Mouse (Mus musculus): ENCODE results near the gene Usp32. TPM values are rescaled to one million over a fixed set of nuclear protein-coding genes. Genes with fewer than 3 reads are reported as not detected.
A peak's percentile ranks its signal among the peaks of the same experiment; 100 is the strongest.

Usp32 gene
- polyA plus RNA-seq, 1 experiment from 2014 or later = 5.9 TPM

DNA sequence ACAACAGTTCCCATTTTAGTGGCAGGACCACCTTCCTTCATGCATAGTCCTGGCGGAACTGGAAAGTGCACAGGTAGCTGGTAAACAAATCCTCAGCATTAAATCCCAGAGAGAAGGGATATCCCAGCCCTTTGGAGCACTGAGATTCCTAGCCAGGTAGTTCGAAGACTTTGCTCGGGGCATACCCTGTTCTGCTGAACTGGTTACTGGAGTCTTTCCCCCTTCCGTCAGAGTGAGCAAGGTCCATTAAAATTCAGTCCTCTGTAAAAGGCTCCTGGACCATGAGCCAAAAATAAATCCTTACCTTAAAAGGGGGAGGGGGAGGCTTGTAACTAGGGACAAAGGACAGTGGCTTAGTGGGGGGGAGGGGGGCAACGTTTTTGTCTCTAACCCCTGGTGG, 180.8 kb downstream of the Usp32 start:
- peak overlapping the region; percentile 40; the same call in 1 of the 2 replicates for H3K4me3 ChIP-seq (replicated peaks)
- H3K36me3 ChIP-seq = no peaks in the 10 kb centered on the region
- peaks cover 44% of the 10 kb centered on the region for H3K4me1 ChIP-seq
- peak; percentile 34; the same call in 1 of the 2 replicates for ATAC-seq (replicated peaks; ENCODE audit: low FRiP score)
- WGBS = 32% methylated on average over 5 of the region's 5 CpGs
- peaks cover 39% of the 10 kb centered on the region for H3K27me3 ChIP-seq
- no peaks in the 10 kb centered on the region for H3K9me3 ChIP-seq (replicated peaks)
- peak overlapping the region; percentile 66 for H3K27ac ChIP-seq
- peak overlapping the region; percentile 59 for H3K4me2 ChIP-seq
- H3K9ac ChIP-seq = no peak overlapping the region

DNA sequence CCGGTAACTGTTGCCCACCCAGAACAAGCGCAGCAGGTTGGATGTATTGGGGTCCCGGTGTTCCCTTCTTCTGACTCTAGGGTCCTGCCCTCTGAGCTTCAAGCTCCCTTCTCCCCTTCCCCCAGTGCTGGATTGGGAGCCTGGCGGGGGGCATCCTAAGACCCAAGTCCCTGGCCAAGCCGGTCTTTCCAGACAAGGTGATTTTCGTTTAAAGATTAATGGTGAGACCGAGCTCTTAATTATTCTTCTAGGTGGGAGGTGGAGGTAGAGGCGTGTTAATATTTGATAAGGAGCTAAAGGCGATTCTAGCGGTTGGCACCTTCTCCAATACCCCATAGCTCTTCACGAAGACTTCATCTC, 181.7 kb downstream of the Usp32 start:
- Histone ChIP-seq H3K4me1 (peaks cover 44% of the 10 kb centered on the region), H3K9me3 (replicated peaks) (no peaks in the 10 kb centered on the region), H3K27ac (peak overlapping the region; percentile 66; the same call in 1 of the 2 replicates), H3K4me3 (replicated peaks) (peak overlapping the region; percentile 40), H3K4me2 (peak overlapping the region; percentile 59), H3K27me3 (peaks cover 39% of the 10 kb centered on the region), H3K9ac (no peak overlapping the region), H3K36me3 (no peaks in the 10 kb centered on the region)
- ATAC-seq (replicated peaks; ENCODE audit: low FRiP score) = no peak
- WGBS = 5% methylated on average over 11 of the region's 11 CpGs

DNA sequence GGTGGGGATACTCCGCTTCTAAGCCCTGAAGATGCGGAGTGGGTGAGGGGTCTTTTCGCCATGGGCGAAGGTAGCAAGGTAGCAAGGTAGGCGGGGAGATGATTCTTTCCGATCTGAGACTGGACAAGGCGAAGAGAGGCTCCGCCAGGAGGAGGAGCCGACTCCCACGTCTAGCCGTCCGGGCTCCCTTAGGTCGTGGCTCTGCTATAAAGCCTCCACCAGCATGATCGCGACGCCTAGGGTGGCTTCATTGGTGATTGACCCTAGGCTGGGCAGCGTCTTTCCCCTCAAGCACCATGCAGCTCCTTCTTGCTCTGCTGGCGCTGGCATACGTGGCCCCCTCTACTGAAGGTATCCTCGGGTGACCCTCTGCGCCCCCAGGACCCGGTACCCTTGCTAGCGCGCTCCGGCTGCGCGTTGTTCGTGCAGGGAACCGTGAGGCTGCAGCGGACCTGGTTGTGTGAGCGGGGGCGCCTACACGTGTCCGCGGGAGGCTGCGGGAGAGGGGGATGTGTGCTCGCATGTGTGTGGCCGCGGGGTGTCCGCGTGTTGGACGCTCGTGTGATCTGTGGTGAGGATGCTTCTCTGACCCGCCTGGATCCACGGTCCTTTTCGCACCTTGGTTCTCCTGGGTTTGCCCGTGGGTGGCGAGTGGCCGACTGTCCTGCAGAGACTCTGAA, 182.2 kb downstream of the Usp32 start, which contains the start of gene Car4:
TSS of gene Car4 (plus strand) at position 196 of the 680 bp plus-strand sequence.
- Histone ChIP-seq H3K27ac (peak within 1 kb of the TSS; percentile 66), H3K9ac (0 out of 2 replicates have a peak within 1 kb of the TSS, but pooled peaks have one; percentile 21), H3K4me3 (replicated peaks) (peak within 1 kb of the TSS; percentile 40), H3K36me3 (no peaks in the 10 kb centered on the region), H3K27me3 (peaks cover 39% of the 10 kb centered on the region), H3K9me3 (replicated peaks) (no peaks in the 10 kb centered on the region), H3K4me2 (peak within 1 kb of the TSS; percentile 59), H3K4me1 (peaks cover 44% of the 10 kb centered on the region)
- peak; percentile 41; the same call in 1 of the 2 replicates for ATAC-seq (replicated peaks; ENCODE audit: low FRiP score)
- WGBS = 1% methylated on average over 49 of the region's 49 CpGs

DNA sequence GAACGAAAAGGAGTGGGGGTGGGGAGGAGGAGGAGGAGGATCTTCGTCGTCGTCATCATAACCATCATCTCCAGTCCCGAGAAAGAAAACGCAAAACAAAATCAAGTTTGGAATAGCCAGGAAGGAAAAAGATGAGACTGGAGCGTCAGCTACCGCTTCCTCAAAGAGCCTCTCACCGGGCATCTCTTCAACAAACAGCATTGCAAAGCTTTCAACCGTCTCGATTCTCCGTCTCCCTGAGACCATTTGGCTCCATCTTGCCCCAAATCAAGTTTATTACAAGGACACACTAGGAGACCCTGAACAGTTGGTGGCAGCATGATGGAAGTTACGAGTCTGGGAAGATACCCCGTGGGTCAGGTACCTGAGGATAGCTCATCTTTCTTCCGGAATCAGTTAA, 182.8 kb downstream of the Usp32 start:
- no peaks in the 10 kb centered on the region for H3K36me3 ChIP-seq
- H3K27me3 ChIP-seq = peaks cover 39% of the 10 kb centered on the region
- no peak for ATAC-seq (replicated peaks; ENCODE audit: low FRiP score)
- H3K9ac ChIP-seq = no peak overlapping the region
- H3K4me1 ChIP-seq = peaks cover 44% of the 10 kb centered on the region
- no peak overlapping the region for H3K27ac ChIP-seq
- no peaks in the 10 kb centered on the region for H3K9me3 ChIP-seq (replicated peaks)
- H3K4me2 ChIP-seq = peak overlapping the region; percentile 59
- 8% methylated on average over 15 of the region's 15 CpGs for WGBS
- H3K4me3 ChIP-seq (replicated peaks) = peak overlapping the region; percentile 40

DNA sequence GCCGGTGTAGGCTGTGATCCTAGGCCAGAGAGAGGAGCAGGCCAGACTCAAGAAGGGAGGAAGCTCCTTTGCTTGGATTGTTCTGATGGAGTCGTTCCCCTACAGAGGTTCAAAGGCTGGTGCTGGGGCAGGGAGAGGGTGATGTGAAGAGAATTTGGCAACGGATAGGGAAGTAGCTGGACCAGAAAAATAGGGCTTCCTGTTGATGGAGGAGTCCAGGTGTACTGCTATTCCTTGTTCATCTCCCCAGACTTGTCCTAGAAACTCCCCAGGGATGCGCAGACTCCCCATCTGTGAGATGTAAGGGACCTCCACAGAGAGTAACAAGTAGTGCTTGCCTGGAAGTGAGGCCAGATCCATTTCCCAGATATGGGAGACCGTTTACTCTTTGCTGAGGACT, 183.6 kb downstream of the Usp32 start:
- Histone ChIP-seq H3K27me3 (peaks cover 39% of the 10 kb centered on the region), H3K4me1 (peaks cover 44% of the 10 kb centered on the region), H3K9ac (no peak overlapping the region), H3K27ac (peak overlapping the region; percentile 11; the same call in 1 of the 2 replicates), H3K4me2 (no peak overlapping the region), H3K4me3 (replicated peaks) (no peak overlapping the region), H3K36me3 (no peaks in the 10 kb centered on the region), H3K9me3 (replicated peaks) (no peaks in the 10 kb centered on the region)
- WGBS = 37% methylated on average over 5 of the region's 5 CpGs
- ATAC-seq (replicated peaks; ENCODE audit: low FRiP score) = no peak

DNA sequence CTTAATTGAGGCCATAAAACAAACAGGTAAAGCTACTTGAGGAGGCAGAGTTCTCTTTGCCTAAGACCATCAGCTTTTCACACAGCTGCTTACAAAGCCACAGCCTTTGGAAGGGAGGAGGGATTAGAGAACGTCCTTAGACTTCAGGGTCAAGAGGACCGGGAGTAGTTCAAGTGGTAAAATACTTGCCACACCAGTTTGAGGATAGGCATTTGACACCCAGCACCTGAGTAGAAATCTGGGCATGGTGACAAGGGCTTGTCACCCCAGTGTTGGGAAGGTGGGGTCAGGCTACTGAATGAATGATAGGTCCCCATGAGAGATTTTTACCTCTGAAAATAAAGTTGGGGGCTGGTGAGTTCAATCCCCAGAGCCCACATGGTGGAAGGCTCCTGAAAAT, 187.3 kb downstream of the Usp32 start:
- no peak for ATAC-seq (replicated peaks; ENCODE audit: low FRiP score)
- Histone ChIP-seq H3K9me3 (replicated peaks) (no peaks in the 10 kb centered on the region), H3K27me3 (peaks cover 17% of the 10 kb centered on the region), H3K36me3 (no peaks in the 10 kb centered on the region), H3K9ac (no peak overlapping the region), H3K4me1 (peaks cover 19% of the 10 kb centered on the region), H3K4me3 (replicated peaks) (no peak overlapping the region), H3K27ac (no peak overlapping the region), H3K4me2 (no peak overlapping the region)
- 28% methylated on average over 2 of the region's 2 CpGs for WGBS

DNA sequence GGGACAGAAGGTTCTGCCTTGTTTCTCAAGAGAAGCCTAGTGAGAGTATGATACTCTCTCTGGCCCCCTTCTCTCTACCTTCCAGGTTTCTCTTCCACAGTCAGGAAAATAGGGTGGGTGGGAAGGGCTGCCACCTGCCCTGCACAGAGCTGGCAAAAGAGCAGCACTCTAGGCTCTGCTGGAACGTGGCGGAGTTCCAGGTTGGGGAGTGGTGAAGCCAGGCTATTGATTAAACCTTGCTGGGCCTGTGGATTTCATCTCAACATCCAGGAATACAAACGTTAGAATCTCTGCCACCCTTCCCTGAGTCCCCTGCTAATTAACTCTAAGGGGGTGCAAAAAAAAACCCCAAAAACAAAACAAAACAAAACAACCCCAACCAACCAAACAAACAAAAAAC, 191.4 kb downstream of the Usp32 start:
- 50% methylated on average over 3 of the region's 3 CpGs for WGBS
- Histone ChIP-seq H3K4me3 (replicated peaks) (no peak overlapping the region), H3K36me3 (no peaks in the 10 kb centered on the region), H3K4me2 (no peak overlapping the region), H3K9me3 (replicated peaks) (no peaks in the 10 kb centered on the region), H3K4me1 (peaks cover 3% of the 10 kb centered on the region; the same call in 1 of the 2 replicates), H3K27me3 (peaks cover 20% of the 10 kb centered on the region), H3K9ac (no peak overlapping the region), H3K27ac (no peak overlapping the region)
- no peak for ATAC-seq (replicated peaks; ENCODE audit: low FRiP score)

DNA sequence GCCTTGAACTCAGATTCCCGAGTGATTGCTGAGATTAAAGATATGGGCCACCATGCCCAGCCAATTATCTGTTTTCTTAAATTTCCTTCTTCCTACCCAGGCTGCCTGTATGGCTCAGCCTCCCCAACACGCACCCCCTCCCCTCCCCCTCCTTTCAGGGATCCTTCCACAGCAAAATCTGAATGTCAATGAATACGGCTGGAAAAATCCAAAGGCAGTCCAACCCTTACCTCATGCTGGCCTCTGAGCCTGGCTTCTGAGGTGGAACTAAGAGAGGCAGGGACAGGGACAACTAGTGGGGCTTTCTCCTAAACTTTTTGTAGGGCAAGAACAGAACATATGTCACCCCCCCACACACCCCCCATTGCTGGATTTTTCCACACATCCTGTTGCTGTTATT, 191.8 kb downstream of the Usp32 start:
- Histone ChIP-seq H3K4me2 (no peak overlapping the region), H3K36me3 (no peaks in the 10 kb centered on the region), H3K4me1 (peaks cover 4% of the 10 kb centered on the region; the same call in 1 of the 2 replicates), H3K9me3 (replicated peaks) (no peaks in the 10 kb centered on the region), H3K9ac (no peak overlapping the region), H3K27me3 (peaks cover 24% of the 10 kb centered on the region), H3K27ac (no peak overlapping the region), H3K4me3 (replicated peaks) (no peak overlapping the region)
- 52% methylated on average over 3 of the region's 3 CpGs for WGBS
- ATAC-seq (replicated peaks; ENCODE audit: low FRiP score) = no peak

DNA sequence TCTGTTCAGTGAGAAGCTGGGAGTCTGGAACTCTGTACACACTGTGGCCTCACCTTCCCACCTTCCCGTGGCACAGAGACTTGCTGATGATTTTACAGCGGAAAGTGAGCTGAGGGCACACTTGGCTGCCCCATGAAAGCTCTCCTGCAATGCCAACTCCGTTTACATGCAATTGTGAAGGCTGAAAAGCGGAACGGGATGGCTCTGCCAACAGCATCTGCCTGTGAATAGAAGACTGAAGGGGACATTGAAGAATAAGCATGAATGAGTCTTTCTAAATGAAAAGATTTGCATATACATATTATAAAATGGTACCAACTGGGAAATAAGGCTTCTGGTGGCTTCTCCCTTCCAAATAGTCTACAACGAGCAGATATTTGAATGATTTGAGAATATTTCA, 192.8 kb downstream of the Usp32 start:
- no peak overlapping the region for H3K27ac ChIP-seq
- H3K9ac ChIP-seq = no peak overlapping the region
- no peak overlapping the region for H3K4me3 ChIP-seq (replicated peaks)
- WGBS = 57% methylated on average over 6 of the region's 6 CpGs
- ATAC-seq (replicated peaks; ENCODE audit: low FRiP score) = no peak
- H3K9me3 ChIP-seq (replicated peaks) = no peaks in the 10 kb centered on the region
- H3K4me1 ChIP-seq = peaks cover 4% of the 10 kb centered on the region; the same call in 1 of the 2 replicates
- H3K27me3 ChIP-seq = peaks cover 27% of the 10 kb centered on the region
- no peaks in the 10 kb centered on the region for H3K36me3 ChIP-seq
- no peak overlapping the region for H3K4me2 ChIP-seq

DNA sequence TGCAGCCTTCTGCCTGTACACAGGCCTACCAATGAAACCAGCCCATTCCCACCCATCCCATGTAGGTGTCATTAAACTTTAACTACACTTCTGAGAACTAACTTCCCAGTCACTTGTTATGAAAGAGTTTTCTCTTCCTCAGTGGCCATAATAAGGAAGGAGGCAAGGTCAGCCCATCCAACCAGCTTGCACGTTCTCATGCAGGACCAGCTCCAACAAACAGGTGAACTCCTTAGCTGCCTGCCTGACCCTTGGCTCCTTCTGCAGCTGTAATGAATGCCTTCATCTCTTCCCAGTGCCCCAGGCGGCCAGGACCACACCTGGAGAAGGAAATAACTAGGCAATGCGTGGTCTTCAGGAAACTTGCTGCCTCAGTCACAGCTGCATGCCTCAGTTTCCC, 194.1 kb downstream of the Usp32 start:
- WGBS = 67% methylated on average over 3 of the region's 3 CpGs

DNA sequence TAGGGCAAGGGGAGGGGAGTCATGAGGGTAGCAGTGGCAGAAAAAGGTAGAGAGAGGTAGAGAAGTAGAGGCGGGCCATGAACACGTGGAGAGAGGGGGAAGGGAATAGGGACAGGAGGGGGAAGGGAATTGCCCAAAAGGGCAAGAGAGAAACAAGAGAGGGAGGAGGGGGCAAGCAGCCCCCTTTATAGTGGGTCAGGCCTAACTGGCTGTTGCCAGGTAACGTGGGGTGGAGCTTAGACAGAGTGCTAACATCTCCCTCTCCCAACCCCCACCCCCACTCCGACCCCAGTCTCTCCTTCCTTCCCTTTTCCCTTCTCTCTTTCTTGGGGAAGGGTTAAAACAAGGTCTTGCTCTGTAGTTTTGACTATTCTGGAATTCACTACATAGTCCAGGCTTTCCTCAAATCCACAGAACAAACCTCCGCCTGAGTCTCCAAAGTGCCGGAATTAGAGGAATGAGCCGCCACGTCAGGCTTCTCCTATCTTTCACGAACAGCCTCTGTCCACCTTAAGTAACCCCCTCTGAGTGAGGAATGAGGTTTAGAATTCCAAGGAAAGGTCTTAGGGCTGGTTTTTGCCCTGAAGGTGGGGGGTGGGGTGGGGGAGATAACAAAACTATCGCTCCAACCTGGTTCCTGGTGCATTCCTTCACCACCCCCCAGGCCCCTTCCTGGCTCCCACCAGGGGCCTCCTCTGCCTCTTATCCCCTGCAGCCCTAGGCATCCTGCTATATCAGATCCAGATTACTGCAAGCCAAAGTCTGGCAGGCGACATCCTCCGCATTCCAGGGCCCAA, 195.1 kb downstream of the Usp32 start:
- 6% methylated on average over 12 of the region's 12 CpGs for WGBS
- Histone ChIP-seq H3K36me3 (no peaks in the 10 kb centered on the region), H3K4me2 (no peak overlapping the region), H3K27ac (no peak overlapping the region), H3K9me3 (replicated peaks) (no peaks in the 10 kb centered on the region), H3K9ac (no peak overlapping the region), H3K4me3 (replicated peaks) (no peak overlapping the region), H3K4me1 (peaks cover 4% of the 10 kb centered on the region; the same call in 1 of the 2 replicates), H3K27me3 (peaks cover 27% of the 10 kb centered on the region)
- ATAC-seq (replicated peaks; ENCODE audit: low FRiP score) = no peak

More for the DNA sequence above, 194.1 kb downstream of the Usp32 start:
- Histone ChIP-seq H3K9ac (no peak overlapping the region), H3K9me3 (replicated peaks) (no peaks in the 10 kb centered on the region), H3K27me3 (peaks cover 27% of the 10 kb centered on the region), H3K36me3 (no peaks in the 10 kb centered on the region), H3K4me2 (no peak overlapping the region), H3K4me3 (replicated peaks) (no peak overlapping the region), H3K4me1 (peaks cover 4% of the 10 kb centered on the region; the same call in 1 of the 2 replicates), H3K27ac (no peak overlapping the region)
- no peak for ATAC-seq (replicated peaks; ENCODE audit: low FRiP score)

DNA sequence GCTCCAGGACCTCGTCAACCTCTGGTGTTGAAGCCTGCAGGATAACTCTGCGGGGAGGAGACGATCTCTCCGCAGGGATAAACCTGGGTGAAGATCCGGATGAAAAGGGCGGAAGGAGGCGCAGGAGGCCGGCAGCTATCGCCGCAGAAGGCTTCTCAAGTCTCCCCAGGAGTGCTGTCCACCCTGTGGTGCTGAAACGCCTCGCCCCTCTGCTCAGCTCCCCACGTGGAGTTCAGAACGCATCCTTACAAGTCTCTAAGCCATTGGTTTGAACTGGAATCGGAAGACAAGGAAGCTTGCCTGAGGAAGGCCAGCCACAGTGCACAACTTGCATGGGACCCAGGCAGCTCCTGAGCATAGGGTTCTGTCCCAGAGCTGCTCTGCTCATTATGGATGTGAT, 196.0 kb downstream of the Usp32 start:
- ATAC-seq (replicated peaks; ENCODE audit: low FRiP score) = 0 out of 2 replicates have a peak, but pooled peaks have one; percentile 33

More for the DNA sequence above, 196.0 kb downstream of the Usp32 start:
- peaks cover 4% of the 10 kb centered on the region; the same call in 1 of the 2 replicates for H3K4me1 ChIP-seq
- H3K36me3 ChIP-seq = no peaks in the 10 kb centered on the region
- no peak overlapping the region for H3K27ac ChIP-seq
- H3K9me3 ChIP-seq (replicated peaks) = no peaks in the 10 kb centered on the region
- H3K9ac ChIP-seq = no peak overlapping the region
- H3K4me3 ChIP-seq (replicated peaks) = 0 out of 2 replicates have a peak overlapping the region, but pooled peaks have one; percentile 15
- WGBS = under 1% methylated on average over 15 of the region's 15 CpGs
- H3K27me3 ChIP-seq = peaks cover 27% of the 10 kb centered on the region
- peak overlapping the region; percentile 48 for H3K4me2 ChIP-seq
